ENCODE assay signal across 21 mouse cellular contexts in the genomic region with DNA sequence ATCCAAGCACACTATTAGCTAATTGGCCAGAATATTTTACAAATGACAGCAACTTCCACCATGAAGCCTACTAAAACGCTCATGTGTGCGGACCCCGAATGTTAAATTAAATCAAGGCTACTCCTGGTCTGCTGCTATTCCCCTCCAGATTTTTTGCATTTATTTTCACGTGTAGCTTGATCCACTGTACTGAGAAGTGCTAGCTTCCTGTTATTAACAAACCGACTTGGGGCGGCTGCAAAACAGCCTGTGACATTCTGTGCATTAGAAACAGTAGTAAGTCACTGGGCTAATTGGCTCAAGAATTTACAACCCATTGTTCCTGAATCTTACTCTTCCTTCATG. TPM values are rescaled to one million over a fixed set of nuclear protein-coding genes. Genes with fewer than 3 reads are reported as not detected.
"Had no signal": no experiment of that assay in that cellular context is flagged by ENCODE, and none has a peak within 500 bp of the region (broad histone marks: within the 10 kb centered on the region; RNA-seq: fewer than 3 reads in every experiment).

No protein-coding gene starts in this region.

- H3K27ac ChIP-seq: kidney, embryonic 15.5 days; liver, embryonic 15.5 days; midbrain, embryonic 13.5 days; stomach, embryonic 15.5 days had no signal

- DNase-seq: kidney, adult 2 months; kidney, postnatal 14 days; layer of hippocampus, postnatal 36 days; lung, adult 2 months; lung, postnatal 36 days; right cerebral cortex, postnatal 14 days; thymus, adult 2 months; thymus, postnatal 25 days had no signal

- H3K4me1 ChIP-seq: kidney, embryonic 15.5 days; liver, embryonic 15.5 days; midbrain, embryonic 13.5 days; stomach, embryonic 15.5 days had no signal

- H3K9me3 ChIP-seq: kidney, embryonic 15.5 days; liver, embryonic 15.5 days; midbrain, embryonic 13.5 days; stomach, embryonic 15.5 days had no signal

- ATAC-seq: lung, postnatal 0 days; midbrain, embryonic 13.5 days had no signal

- H3K4me2 ChIP-seq: liver, embryonic 11.5 days; liver, embryonic 15.5 days; midbrain, embryonic 13.5 days; stomach, embryonic 15.5 days had no signal

- H3K4me3 ChIP-seq: kidney, embryonic 15.5 days; liver, embryonic 15.5 days; midbrain, embryonic 13.5 days; stomach, embryonic 15.5 days had no signal

- H3K27me3 ChIP-seq: stomach, embryonic 15.5 days had no signal

- H3K36me3 ChIP-seq: kidney, embryonic 15.5 days; liver, embryonic 15.5 days; midbrain, embryonic 13.5 days; stomach, embryonic 15.5 days had no signal

- H3K9ac ChIP-seq: kidney, embryonic 15.5 days; liver, embryonic 15.5 days; midbrain, embryonic 13.5 days; stomach, embryonic 15.5 days had no signal

RNA-seq across cellular contexts. Expression of gene Pax9, which starts 27.1 kb away (rescaled TPM):
- total RNA-seq: layer of hippocampus, adult 8-10 months; layer of hippocampus, postnatal 36 days; left cerebral cortex, postnatal 36 days; megakaryocyte progenitor cell, adult 5-6 weeks; midbrain, postnatal 0 days had no signal
- polyA plus RNA-seq: kidney, adult 2 months; large intestine, adult 2 months; midbrain, embryonic 13.5 days; midbrain, postnatal 0 days; spleen, adult 2 months; urinary bladder, adult 2 months had no signal
